Mouse (Mus musculus) brain, embryonic 14.5 days (tissue): ENCODE results near the gene Ccdc24.

Experiments used
- CTCF ChIP-seq: fragments of 200-500 bp; IDR thresholded peaks from 2 replicates; pipeline ENCODE4 v1.5.1; 2012; ENCODE audit warnings: inconsistent platforms, mild to moderate bottlenecking, moderate library complexity, borderline replicate concordance; ENCODE audit not compliant: insufficient read depth, insufficient read length; ENCODE audit errors: extremely low read depth
- POLR2A ChIP-seq: fragments of 200-500 bp; IDR thresholded peaks from 2 replicates; pipeline ENCODE4 v1.6.1; 2012; ENCODE audit warnings: mild to moderate bottlenecking, inconsistent platforms, borderline replicate concordance; ENCODE audit not compliant: poor library complexity, insufficient read depth, insufficient read length, severe bottlenecking; ENCODE audit errors: extremely low read depth

GRCm38 (mm10) chr4:117914031-117914430 is 41.7 kb upstream of the Ccdc24 start:
- TF ChIP-seq POLR2A (no peak), CTCF (no peak)
